Mouse (Mus musculus) limb, embryonic 10.5 days (tissue): ENCODE results near the gene Mapk14. TPM values are rescaled to one million over a fixed set of nuclear protein-coding genes. Genes with fewer than 3 reads are reported as not detected.
A peak's percentile ranks its signal among the peaks of the same experiment; 100 is the strongest.
"Not testable (repeated sequence)": the region's sequence is repeated elsewhere in the genome, so short reads cannot be mapped to it uniquely, and the experiment has no call there.

Source experiments
- DNase-seq: peaks from one replicate; pipeline ENCODE4 v3.0.0-alpha.2; 2017; ENCODE audit warnings: low spot score
- H3K27ac ChIP-seq: fragments of 300-500 bp; sonication (generic); 2 replicates; pipeline ENCODE4 v1.5.1; 2016; ENCODE audit warnings: mild to moderate bottlenecking
- H3K27me3 ChIP-seq: fragments of 300-500 bp; sonication (generic); 2 replicates; pipeline ENCODE4 v1.6.1; 2016; ENCODE audit warnings: low read depth, mild to moderate bottlenecking; ENCODE audit not compliant: poor library complexity, severe bottlenecking
- H3K36me3 ChIP-seq: fragments of 300-500 bp; sonication (generic); 2 replicates; pipeline ENCODE4 v1.6.1; 2016; ENCODE audit warnings: mild to moderate bottlenecking, moderate library complexity
- H3K4me1 ChIP-seq: fragments of 300-500 bp; sonication (generic); 2 replicates; pipeline ENCODE4 v1.6.1; 2016
- H3K4me3 ChIP-seq: fragments of 300-500 bp; sonication (generic); 2 replicates; pipeline ENCODE4 v1.5.1; 2016; ENCODE audit warnings: mild to moderate bottlenecking, moderate library complexity
- H3K9me3 ChIP-seq: fragments of 300-500 bp; sonication (generic); replicated peaks from 2 replicates; pipeline ENCODE4 v1.6.1; 2016; ENCODE audit warnings: mild to moderate bottlenecking
- WGBS: fragments of 180-500 bp; shearing (Covaris S2); methylation state at CpG from one replicate; pipeline ENCODE4 v1.1.7; 2016; 5-methylcytosine and 5-hydroxymethylcytosine counted together
- polyA plus RNA-seq: library from polyadenylated mRNA; unstranded; fragments of >200 nt; fragmentation: Nextera tagmentation; extraction: Ambion mirVana; gene quantifications from 2 replicates; pipeline ENCODE4 v1.2.1, GENCODE M21; 2016

Gene Mapk14
- polyA plus RNA-seq, 1 experiment from 2014 or later: 47.5 TPM

DNA sequence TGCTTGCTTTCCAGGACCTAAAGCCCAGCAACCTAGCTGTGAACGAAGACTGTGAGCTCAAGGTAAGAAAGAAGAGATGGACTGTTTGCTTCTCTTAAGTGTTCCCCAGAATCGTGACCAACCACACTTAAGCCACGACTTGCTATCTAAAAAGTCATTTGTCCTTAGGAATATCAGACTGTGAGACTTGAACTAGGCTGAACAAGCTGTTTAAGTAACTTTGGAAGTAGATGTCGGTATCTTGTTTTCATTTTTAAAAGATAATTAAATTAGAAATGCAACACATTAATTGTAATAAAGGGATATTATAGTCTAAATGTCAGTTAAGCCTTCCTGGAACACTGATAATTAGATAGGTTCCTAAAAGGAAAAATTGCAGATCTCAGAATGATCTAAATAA is 34.7 kb downstream of the Mapk14 start, which contains the start of gene AC170998.1:
TSS of gene AC170998.1 (plus strand) at position 301 of the 400 bp plus-strand sequence.
- H3K4me3 ChIP-seq: no peak within 1 kb of the TSS
- H3K36me3 ChIP-seq: peaks cover 98% of the 10 kb centered on the region
- WGBS: 94% methylated on average over 4 of the region's 4 CpGs

DNA sequence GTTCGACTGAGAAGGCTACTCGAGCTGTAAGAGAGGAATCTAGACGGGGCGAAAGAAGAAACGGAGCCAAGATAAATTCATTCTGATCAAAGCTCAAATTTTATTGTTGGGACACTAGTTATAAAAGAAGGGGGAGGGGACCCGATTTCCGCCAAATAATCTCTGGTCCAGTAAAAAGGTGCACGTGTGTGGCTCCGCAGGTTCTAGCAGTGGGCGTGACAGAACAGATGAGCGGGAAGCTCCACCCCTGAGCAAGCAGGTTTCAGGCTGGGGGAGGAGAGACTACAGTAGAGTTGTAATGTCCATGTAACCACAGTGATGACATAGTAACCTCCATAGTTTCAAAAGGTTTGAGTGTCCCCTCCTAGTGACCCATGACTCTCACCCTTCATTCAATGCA is 36.4 kb downstream of the Mapk14 start:
- H3K36me3 ChIP-seq: peaks cover 97% of the 10 kb centered on the region
- not testable (repeated sequence) for H3K27ac ChIP-seq, H3K27me3 ChIP-seq, H3K9me3 ChIP-seq, DNase-seq, H3K4me1 ChIP-seq, H3K4me3 ChIP-seq
- WGBS: 94% methylated on average over 11 of the region's 11 CpGs

More for the DNA sequence above, 34.7 kb downstream of the Mapk14 start, which contains the start of gene AC170998.1:
- no peak for DNase-seq
- H3K9me3 ChIP-seq: no peaks in the 10 kb centered on the region
- no peaks in the 10 kb centered on the region for H3K27me3 ChIP-seq
- no peaks in the 10 kb centered on the region for H3K4me1 ChIP-seq
- no peak within 1 kb of the TSS for H3K27ac ChIP-seq

DNA sequence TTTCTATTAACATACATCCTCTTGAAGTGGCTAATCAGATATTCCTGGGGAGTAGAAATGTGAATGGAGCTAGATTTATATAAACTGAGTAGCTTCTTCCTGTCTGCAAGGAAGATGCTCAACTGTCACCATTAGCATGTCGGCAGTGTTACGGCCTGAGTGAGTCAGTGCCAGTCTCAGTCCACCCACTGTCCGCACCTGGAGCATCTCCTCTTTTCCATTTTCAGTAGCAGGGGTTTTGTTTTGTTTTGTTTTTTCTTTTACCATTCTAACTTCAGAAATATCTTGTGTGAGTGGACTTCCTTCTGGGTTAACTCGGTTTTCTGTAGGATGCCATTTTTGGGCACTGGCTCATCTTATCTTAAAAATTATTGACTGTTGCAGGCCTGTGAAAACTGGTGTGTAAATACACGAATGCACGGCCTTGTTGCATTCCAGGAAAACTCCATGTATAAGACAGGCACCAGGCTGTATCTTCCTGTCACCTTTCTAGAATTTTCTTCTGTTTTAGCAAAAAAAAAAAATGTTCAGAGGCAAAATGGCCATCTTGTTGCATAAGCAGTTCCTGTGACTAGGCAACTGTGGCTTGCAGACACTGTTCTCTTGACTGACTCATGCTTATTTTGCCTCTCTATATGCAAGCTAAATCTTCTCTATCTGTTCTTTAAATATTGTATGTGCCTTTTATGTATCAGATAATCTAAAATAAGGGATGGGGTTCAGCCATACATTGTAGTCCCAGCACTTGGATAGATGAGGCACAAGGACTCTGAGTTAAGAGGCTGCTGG is 44.4 kb downstream of the Mapk14 start:
- DNase-seq: no peak
- Histone ChIP-seq H3K27ac (no peak overlapping the region), H3K4me3 (no peak overlapping the region), H3K27me3 (no peaks in the 10 kb centered on the region), H3K36me3 (peaks cover 82% of the 10 kb centered on the region), H3K4me1 (no peaks in the 10 kb centered on the region), H3K9me3 (no peaks in the 10 kb centered on the region)
- 95% methylated on average over 6 of the region's 6 CpGs for WGBS

DNA sequence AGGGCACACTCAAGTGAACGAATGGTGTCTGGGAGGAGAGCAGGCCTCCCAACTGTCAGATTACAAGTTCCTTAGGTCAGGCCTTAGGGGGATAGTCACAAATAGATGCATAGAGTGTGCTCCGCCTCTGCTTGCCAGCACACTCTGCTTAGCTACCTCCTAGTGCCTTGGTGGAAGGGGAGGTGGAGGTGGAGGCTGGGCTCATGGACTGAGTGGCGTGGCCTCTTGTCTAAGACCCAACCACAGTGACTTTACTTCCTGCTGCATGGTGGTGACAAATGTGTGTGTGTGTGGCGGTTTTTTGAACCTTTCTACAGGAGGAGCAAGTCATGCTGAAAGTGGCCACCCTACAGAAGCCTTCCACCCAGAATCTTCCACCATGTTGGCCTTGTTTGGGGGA is 45.4 kb downstream of the Mapk14 start:
- H3K4me3 ChIP-seq: no peak overlapping the region
- WGBS: 83% methylated on average over 4 of the region's 4 CpGs
- H3K27me3 ChIP-seq: no peaks in the 10 kb centered on the region
- H3K36me3 ChIP-seq: peaks cover 82% of the 10 kb centered on the region
- DNase-seq: no peak
- H3K4me1 ChIP-seq: no peaks in the 10 kb centered on the region
- H3K27ac ChIP-seq: no peak overlapping the region
- no peaks in the 10 kb centered on the region for H3K9me3 ChIP-seq

DNA sequence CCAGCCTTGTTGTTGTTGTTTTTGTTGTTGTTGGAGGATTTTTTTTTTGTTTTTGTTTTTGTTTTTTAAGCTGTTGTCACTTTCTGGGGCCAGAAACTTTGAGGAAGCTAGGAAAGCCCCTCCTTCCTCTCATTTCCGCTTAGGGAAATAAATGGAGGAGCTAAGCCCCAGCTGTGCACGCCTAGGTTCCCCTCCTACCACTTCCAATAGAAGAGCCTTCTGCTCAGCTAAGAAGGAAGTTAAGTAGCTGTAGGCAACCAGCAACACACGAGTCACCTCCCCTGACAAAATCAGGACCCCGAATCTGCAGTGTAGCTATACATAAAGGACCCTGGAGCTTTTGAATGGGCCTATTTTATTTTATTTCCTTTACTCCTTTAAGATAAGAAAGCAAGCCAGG is 46.8 kb downstream of the Mapk14 start:
- Histone ChIP-seq H3K9me3 (no peaks in the 10 kb centered on the region), H3K36me3 (peaks cover 82% of the 10 kb centered on the region), H3K4me1 (no peaks in the 10 kb centered on the region)

DNA sequence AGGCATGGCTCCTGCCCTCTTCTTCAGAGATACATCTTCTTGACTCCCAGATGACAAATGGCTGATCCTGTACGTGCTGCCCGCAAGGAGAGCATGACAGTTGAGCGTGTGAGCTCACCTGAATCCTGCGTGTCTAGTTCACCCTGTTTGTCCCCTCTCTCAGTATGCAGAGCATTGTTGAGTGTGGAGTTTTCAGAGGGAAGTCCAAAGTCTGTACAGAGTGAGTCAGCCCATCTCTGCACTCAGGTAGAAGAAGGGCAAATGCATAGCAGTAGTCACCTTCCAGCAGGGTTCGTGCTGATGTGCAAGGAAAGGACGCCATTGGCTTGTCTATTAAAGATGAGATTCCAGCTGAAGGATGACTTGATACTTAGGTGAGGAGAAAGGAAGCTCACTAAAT is 48.1 kb downstream of the Mapk14 start:
- WGBS: 97% methylated on average over 6 of the region's 6 CpGs
- Histone ChIP-seq H3K36me3 (peaks cover 90% of the 10 kb centered on the region), H3K4me1 (no peaks in the 10 kb centered on the region), H3K27ac (no peak overlapping the region), H3K27me3 (no peaks in the 10 kb centered on the region), H3K9me3 (no peaks in the 10 kb centered on the region), H3K4me3 (no peak overlapping the region)
- DNase-seq: no peak

More for the DNA sequence above, 46.8 kb downstream of the Mapk14 start:
- WGBS: 88% methylated on average over 4 of the region's 4 CpGs
- Histone ChIP-seq H3K27ac (no peak overlapping the region), H3K4me3 (no peak overlapping the region), H3K27me3 (no peaks in the 10 kb centered on the region)
- no peak for DNase-seq

DNA sequence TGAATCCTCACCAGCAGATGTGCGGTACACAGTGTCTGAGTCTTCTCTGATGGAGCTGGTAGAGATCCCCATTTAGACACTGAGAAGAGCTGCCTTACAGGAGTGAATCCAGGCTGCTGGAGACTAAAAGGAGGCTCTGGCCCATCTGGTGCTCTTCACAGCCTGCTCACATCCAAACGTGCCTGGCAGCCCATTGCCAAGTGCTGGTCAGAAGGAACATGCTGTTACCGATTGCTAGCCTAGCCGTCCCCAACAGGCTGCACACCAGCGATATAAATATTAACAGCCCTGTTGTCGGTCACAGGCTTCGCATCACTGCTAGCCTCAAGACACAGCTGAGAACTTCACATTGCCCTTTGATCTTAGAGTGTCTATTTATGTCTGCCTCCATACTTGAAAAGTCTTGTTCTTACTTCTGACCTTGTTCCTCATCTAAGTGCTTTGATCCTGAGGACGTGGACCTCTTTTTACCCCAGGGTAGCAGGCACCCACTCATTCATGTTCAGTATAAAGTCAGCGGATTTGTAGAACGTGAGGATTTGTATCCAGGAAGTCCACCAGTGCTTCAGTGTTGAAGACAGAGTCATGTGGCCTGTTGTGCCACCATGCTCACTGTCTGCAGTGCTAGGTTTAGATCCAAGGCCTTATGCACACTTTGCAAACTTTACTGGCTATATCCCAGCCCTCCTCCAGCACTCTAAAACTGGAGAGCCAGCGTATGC is 52.2 kb downstream of the Mapk14 start:
- Histone ChIP-seq H3K4me1 (no peaks in the 10 kb centered on the region), H3K4me3 (no peak overlapping the region), H3K27me3 (no peaks in the 10 kb centered on the region), H3K27ac (no peak overlapping the region), H3K36me3 (peaks cover 100% of the 10 kb centered on the region), H3K9me3 (no peaks in the 10 kb centered on the region)
- DNase-seq: no peak
- WGBS: 94% methylated on average over 11 of the region's 11 CpGs

DNA sequence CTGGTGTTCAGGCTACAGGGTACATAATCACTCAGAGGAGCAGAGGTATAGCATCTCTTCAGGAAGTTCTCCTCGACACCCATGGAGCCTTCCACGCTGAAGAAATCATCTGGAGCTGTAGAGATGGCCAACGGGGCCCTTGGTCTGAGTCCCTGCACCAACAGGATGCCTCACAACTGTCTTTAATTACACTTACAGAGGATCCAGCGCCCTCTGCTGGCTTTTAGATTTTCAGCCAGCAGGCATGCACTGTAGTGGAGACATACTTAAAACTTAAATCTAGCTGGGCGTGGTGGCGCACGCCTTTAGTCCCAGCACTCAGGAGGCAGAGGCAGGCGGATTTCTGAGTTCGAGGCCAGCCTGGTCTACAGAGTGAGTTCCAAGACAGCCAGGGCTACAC is 52.8 kb downstream of the Mapk14 start:
- no peaks in the 10 kb centered on the region for H3K9me3 ChIP-seq
- peak; percentile 35 for DNase-seq
- no peaks in the 10 kb centered on the region for H3K4me1 ChIP-seq
- no peak overlapping the region for H3K27ac ChIP-seq
- H3K27me3 ChIP-seq: no peaks in the 10 kb centered on the region
- H3K36me3 ChIP-seq: peaks cover 100% of the 10 kb centered on the region
- WGBS: 88% methylated on average over 9 of the region's 9 CpGs
- no peak overlapping the region for H3K4me3 ChIP-seq

DNA sequence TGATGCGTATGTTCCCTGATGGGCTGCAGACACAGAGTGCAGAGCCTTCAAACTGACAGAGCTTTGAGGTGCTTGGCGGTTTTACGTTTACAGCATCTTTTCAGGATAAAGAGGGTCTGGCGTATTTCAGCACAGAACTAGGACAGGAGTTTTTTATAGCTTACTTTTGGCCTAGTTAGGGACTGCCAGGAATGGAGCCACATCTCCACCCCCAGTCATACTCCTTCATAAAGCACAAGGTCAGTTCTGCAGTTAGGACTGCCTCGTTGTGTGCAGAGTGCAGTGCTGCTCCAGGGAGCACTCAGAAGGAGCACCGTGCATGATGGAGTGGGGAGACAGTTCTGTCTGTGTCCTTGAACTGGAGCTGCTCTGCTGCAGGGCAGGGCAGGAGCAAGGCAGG is 54.6 kb downstream of the Mapk14 start:
- Histone ChIP-seq H3K27ac (no peak overlapping the region), H3K36me3 (peaks cover 82% of the 10 kb centered on the region), H3K27me3 (no peaks in the 10 kb centered on the region), H3K4me3 (no peak overlapping the region), H3K4me1 (no peaks in the 10 kb centered on the region), H3K9me3 (no peaks in the 10 kb centered on the region)
- 89% methylated on average over 6 of the region's 6 CpGs for WGBS
- no peak for DNase-seq

DNA sequence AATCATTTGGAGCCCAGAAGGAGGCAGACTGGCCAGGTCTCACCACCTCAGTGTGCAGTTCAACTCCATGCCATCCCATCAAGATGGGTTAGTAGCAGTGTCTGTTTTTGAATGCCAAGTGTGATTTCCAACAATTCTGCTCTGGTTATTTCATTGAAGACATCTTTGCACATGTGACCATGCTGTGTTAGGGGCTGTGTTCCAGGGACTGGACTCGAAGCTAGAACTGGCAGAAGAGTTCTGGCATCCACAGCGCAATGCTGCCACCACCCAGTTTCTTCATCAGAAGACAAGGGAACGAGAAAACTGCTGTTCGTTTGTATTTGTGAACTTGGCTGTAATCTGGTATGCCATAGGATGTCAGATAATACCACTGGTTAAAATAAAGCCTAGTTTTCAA is 56.9 kb downstream of the Mapk14 start:
- WGBS: 95% methylated on average over 4 of the region's 4 CpGs
- no peaks in the 10 kb centered on the region for H3K9me3 ChIP-seq
- H3K36me3 ChIP-seq: peaks cover 60% of the 10 kb centered on the region
- H3K27ac ChIP-seq: no peak overlapping the region
- DNase-seq: no peak
- H3K4me1 ChIP-seq: no peaks in the 10 kb centered on the region
- H3K4me3 ChIP-seq: no peak overlapping the region
- no peaks in the 10 kb centered on the region for H3K27me3 ChIP-seq

DNA sequence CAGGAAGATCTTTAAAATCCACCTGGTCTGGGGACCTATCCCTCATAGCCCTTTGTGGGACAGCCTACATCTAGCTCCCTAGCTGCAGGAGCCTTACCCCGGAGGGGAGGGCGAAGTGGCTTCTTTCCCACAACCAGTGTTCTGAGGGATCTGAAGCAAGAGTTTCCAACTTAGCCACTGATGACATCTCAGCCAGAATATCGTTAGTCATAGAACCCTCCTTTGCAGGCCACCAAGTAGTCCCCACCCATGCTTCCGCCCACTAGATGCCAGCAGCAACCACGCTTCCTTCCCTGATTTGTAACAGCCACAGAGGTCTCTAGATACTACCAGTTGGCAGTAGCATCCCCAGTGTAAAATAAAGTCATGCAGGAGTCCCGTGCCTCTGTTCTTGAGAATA is 59.5 kb downstream of the Mapk14 start:
- WGBS: 89% methylated on average over 6 of the region's 6 CpGs
- DNase-seq: no peak
- no peak overlapping the region for H3K27ac ChIP-seq
- no peak overlapping the region for H3K4me3 ChIP-seq
- H3K9me3 ChIP-seq: no peaks in the 10 kb centered on the region
- peaks cover 34% of the 10 kb centered on the region for H3K36me3 ChIP-seq
- H3K27me3 ChIP-seq: no peaks in the 10 kb centered on the region
- H3K4me1 ChIP-seq: no peaks in the 10 kb centered on the region

DNA sequence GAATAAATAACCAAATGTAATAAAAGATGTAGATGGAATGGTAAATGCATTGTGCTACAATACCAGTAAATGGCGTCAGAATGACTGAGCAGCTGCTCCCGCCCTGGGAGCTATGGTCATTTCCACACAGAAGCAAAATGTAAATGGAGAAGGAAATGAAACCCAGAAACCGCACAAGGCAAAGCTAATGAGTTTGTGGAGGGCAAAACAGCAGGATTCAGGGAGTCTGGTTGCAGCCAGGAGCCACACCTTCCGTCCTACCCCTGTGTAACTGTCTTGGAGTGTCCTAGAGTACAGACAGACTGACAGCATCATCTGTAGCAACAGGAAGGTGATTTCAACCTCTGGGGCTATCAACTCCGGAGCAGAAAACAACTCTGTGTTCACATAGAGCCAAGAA is 65.3 kb downstream of the Mapk14 start:
- 73% methylated on average over 5 of the region's 5 CpGs for WGBS
- no peak overlapping the region for H3K4me3 ChIP-seq
- H3K27me3 ChIP-seq: no peaks in the 10 kb centered on the region
- H3K36me3 ChIP-seq: no peaks in the 10 kb centered on the region
- H3K9me3 ChIP-seq: no peaks in the 10 kb centered on the region
- H3K27ac ChIP-seq: no peak overlapping the region
- peaks cover 5% of the 10 kb centered on the region for H3K4me1 ChIP-seq
- no peak for DNase-seq

DNA sequence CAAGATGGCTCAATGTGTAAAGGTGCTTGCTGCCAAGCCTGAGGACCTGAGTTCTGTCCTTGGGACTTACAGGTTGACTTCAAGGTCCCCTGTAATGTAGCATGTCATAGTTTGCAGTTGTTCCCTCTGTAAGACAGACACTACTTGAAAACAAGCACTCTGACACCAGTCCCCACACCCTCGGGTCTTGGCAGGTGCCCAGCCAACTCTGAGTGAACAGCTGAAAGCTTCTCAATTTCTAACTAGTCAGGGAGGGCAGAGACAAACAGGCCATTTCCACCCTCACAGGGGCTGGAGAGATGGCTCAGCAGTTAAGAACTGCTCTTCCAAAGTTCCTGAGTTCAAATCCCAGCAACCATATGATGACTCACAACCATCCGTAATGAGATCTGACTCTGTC is 66.3 kb downstream of the Mapk14 start:
- 83% methylated on average over 2 of the region's 2 CpGs for WGBS
- Histone ChIP-seq H3K27me3 (no peaks in the 10 kb centered on the region), H3K27ac (no peak overlapping the region), H3K36me3 (no peaks in the 10 kb centered on the region), H3K4me3 (no peak overlapping the region), H3K9me3 (no peaks in the 10 kb centered on the region), H3K4me1 (peaks cover 5% of the 10 kb centered on the region)
- DNase-seq: no peak
